Mouse (Mus musculus) limb, embryonic 15.5 days (tissue): ENCODE data around the gene Arhgap5. TPM values are rescaled to one million over a fixed set of nuclear protein-coding genes. Genes with fewer than 3 reads are reported as not detected.
"Not testable (repeated sequence)": the region's sequence is repeated elsewhere in the genome, so short reads cannot be mapped to it uniquely, and the experiment has no call there.

ENCODE experiments used
- ATAC-seq: fragments of 200-750 bp; cut with Nextera tagmentation; 2 replicates; pipeline ENCODE4 v1.8.0; 2017; ENCODE audit warnings: low read depth, moderate TSS enrichment; ENCODE audit not compliant: insufficient number of reproducible peaks, low FRiP score, low TSS enrichment
- H3K27ac ChIP-seq: fragments of 300-500 bp; sonication (generic); 2 replicates; pipeline ENCODE4 v1.5.1; 2015; ENCODE audit warnings: moderate library complexity, mild to moderate bottlenecking, inconsistent platforms
- H3K27me3 ChIP-seq: fragments of 300-500 bp; sonication (generic); 2 replicates; pipeline ENCODE4 v1.6.1; 2015; ENCODE audit warnings: inconsistent platforms
- H3K36me3 ChIP-seq: fragments of 300-500 bp; sonication (generic); 2 replicates; pipeline ENCODE4 v1.6.1; 2015; ENCODE audit warnings: inconsistent platforms
- H3K4me1 ChIP-seq: fragments of 300-500 bp; sonication (generic); 2 replicates; pipeline ENCODE4 v1.6.1; 2015; ENCODE audit warnings: inconsistent platforms
- H3K4me2 ChIP-seq: fragments of 300-500 bp; sonication (generic); 2 replicates; pipeline ENCODE4 v1.6.1; 2015; ENCODE audit warnings: mild to moderate bottlenecking, inconsistent platforms
- H3K4me3 ChIP-seq: fragments of 300-500 bp; sonication (generic); 2 replicates; pipeline ENCODE4 v1.5.1; 2015; ENCODE audit warnings: mild to moderate bottlenecking, inconsistent platforms
- H3K9ac ChIP-seq: fragments of 300-500 bp; sonication (generic); 2 replicates; pipeline ENCODE4 v1.6.1; 2015; ENCODE audit warnings: inconsistent platforms
- H3K9me3 ChIP-seq: fragments of 300-500 bp; sonication (generic); 2 replicates; pipeline ENCODE4 v1.6.1; 2016; ENCODE audit warnings: inconsistent platforms
- WGBS: fragments of 180-500 bp; shearing (Covaris S2); methylation state at CpG from one replicate; pipeline ENCODE4 v1.1.7; 2015; 5-methylcytosine and 5-hydroxymethylcytosine counted together
- polyA plus RNA-seq: library from polyadenylated mRNA; unstranded; fragments of >200 nt; fragmentation: Nextera tagmentation; extraction: Ambion mirVana; gene quantifications from 2 replicates; pipeline ENCODE4 v1.2.1, GENCODE M21; 2015

The Arhgap5 gene
- polyA plus RNA-seq, 1 experiment from 2014 or later: 42.5 TPM

GRCm38 (mm10) chr12:52555188-52555876 is 51.6 kb downstream of the Arhgap5 start:
- 70% methylated on average over 3 of the region's 3 CpGs for WGBS
- no peak for ATAC-seq
- Histone ChIP-seq H3K9me3 (no peaks in the 10 kb centered on the region), H3K27me3 (no peaks in the 10 kb centered on the region), H3K4me1 (no peaks in the 10 kb centered on the region), H3K27ac (no peak overlapping the region), H3K4me2 (no peak overlapping the region), H3K4me3 (no peak overlapping the region), H3K9ac (no peak overlapping the region), H3K36me3 (peaks cover 7% of the 10 kb centered on the region; the same call in 1 of the 2 replicates)

- ATAC-seq: no peak
- Histone ChIP-seq H3K4me1 (no peaks in the 10 kb centered on the region), H3K27me3 (no peaks in the 10 kb centered on the region), H3K4me3 (no peak overlapping the region), H3K27ac (no peak overlapping the region), H3K9me3 (no peaks in the 10 kb centered on the region), H3K36me3 (peaks cover 8% of the 10 kb centered on the region; the same call in 1 of the 2 replicates), H3K4me2 (no peak overlapping the region), H3K9ac (no peak overlapping the region)
- WGBS: 92% methylated on average over 5 of the region's 5 CpGs
These were observed 61.9 kb downstream of the Arhgap5 start for GRCm38 (mm10) chr12:52565654-52566053.

- Histone ChIP-seq H3K4me2 (no peak overlapping the region), H3K9ac (no peak overlapping the region), H3K27ac (no peak overlapping the region), H3K9me3 (no peaks in the 10 kb centered on the region), H3K4me1 (no peaks in the 10 kb centered on the region), H3K4me3 (no peak overlapping the region), H3K36me3 (peaks cover 7% of the 10 kb centered on the region), H3K27me3 (no peaks in the 10 kb centered on the region)
- 84% methylated on average over 2 of the region's 2 CpGs for WGBS
- no peak for ATAC-seq
These were observed 69.6 kb downstream of the Arhgap5 start for GRCm38 (mm10) chr12:52573371-52573770.

GRCm38 (mm10) chr12:52586466-52586865 is 82.7 kb downstream of the Arhgap5 start:
- not testable (repeated sequence) for H3K4me1 ChIP-seq, H3K4me3 ChIP-seq, H3K27me3 ChIP-seq, H3K4me2 ChIP-seq, ATAC-seq, H3K36me3 ChIP-seq, H3K9me3 ChIP-seq, H3K27ac ChIP-seq, H3K9ac ChIP-seq
- 85% methylated on average over 2 of the region's 2 CpGs for WGBS

- 20% methylated on average over 2 of the region's 2 CpGs for WGBS
- ATAC-seq: no peak
- Histone ChIP-seq H3K9ac (no peak overlapping the region), H3K9me3 (no peaks in the 10 kb centered on the region), H3K4me2 (no peak overlapping the region), H3K36me3 (no peaks in the 10 kb centered on the region), H3K27me3 (no peaks in the 10 kb centered on the region), H3K27ac (peak overlapping the region; percentile 57; the same call in 1 of the 2 replicates), H3K4me3 (no peak overlapping the region), H3K4me1 (peaks cover 6% of the 10 kb centered on the region; the same call in 1 of the 2 replicates)
These were observed 83.8 kb downstream of the Arhgap5 start for GRCm38 (mm10) chr12:52587473-52588010.

GRCm38 (mm10) chr12:52595389-52596185 is 91.8 kb downstream of the Arhgap5 start:
- Histone ChIP-seq H3K27ac (no peak overlapping the region), H3K4me3 (no peak overlapping the region), H3K4me2 (no peak overlapping the region), H3K4me1 (no peaks in the 10 kb centered on the region), H3K9ac (no peak overlapping the region), H3K9me3 (no peaks in the 10 kb centered on the region), H3K27me3 (no peaks in the 10 kb centered on the region), H3K36me3 (no peaks in the 10 kb centered on the region)
- WGBS: 88% methylated on average over 7 of the region's 7 CpGs
- ATAC-seq: no peak

- Histone ChIP-seq H3K36me3 (no peaks in the 10 kb centered on the region), H3K9ac (no peak overlapping the region), H3K4me1 (peaks cover 10% of the 10 kb centered on the region), H3K27me3 (no peaks in the 10 kb centered on the region), H3K9me3 (no peaks in the 10 kb centered on the region), H3K4me2 (peak overlapping the region; percentile 83), H3K27ac (peak overlapping the region; percentile 95), H3K4me3 (peak overlapping the region; percentile 75)
- 12% methylated on average over 2 of the region's 2 CpGs for WGBS
- ATAC-seq: no peak
These were observed 98.7 kb downstream of the Arhgap5 start for GRCm38 (mm10) chr12:52602471-52602870.

GRCm38 (mm10) chr12:52602883-52603694 is 99.3 kb downstream of the Arhgap5 start:
- Histone ChIP-seq H3K4me2 (peak overlapping the region; percentile 83), H3K9ac (peak overlapping the region; percentile 69), H3K4me1 (peaks cover 10% of the 10 kb centered on the region), H3K4me3 (peak overlapping the region; percentile 75), H3K27ac (peak overlapping the region; percentile 95), H3K9me3 (no peaks in the 10 kb centered on the region), H3K36me3 (no peaks in the 10 kb centered on the region), H3K27me3 (no peaks in the 10 kb centered on the region)
- ATAC-seq: peak; percentile 90
- WGBS: under 1% methylated on average over 35 of the region's 35 CpGs

- Histone ChIP-seq H3K9me3 (no peaks in the 10 kb centered on the region), H3K27me3 (no peaks in the 10 kb centered on the region), H3K27ac (peak overlapping the region; percentile 95), H3K4me3 (peak overlapping the region; percentile 75), H3K4me2 (peak overlapping the region; percentile 83), H3K9ac (peak overlapping the region; percentile 69), H3K36me3 (no peaks in the 10 kb centered on the region), H3K4me1 (peaks cover 10% of the 10 kb centered on the region)
- ATAC-seq: peak; percentile 80
- under 1% methylated on average over 21 of the region's 21 CpGs for WGBS
These were observed 100.0 kb downstream of the Arhgap5 start for GRCm38 (mm10) chr12:52603695-52604255.

GRCm38 (mm10) chr12:52604256-52604991 is 100.7 kb downstream of the Arhgap5 start:
- under 1% methylated on average over 33 of the region's 33 CpGs for WGBS
- ATAC-seq: peak; percentile 81
- Histone ChIP-seq H3K9ac (peak overlapping the region; percentile 65), H3K36me3 (no peaks in the 10 kb centered on the region), H3K4me3 (peak overlapping the region; percentile 75), H3K4me2 (peak overlapping the region; percentile 83), H3K27me3 (no peaks in the 10 kb centered on the region), H3K27ac (peak overlapping the region; percentile 95), H3K4me1 (peaks cover 10% of the 10 kb centered on the region), H3K9me3 (no peaks in the 10 kb centered on the region)
